In the genomic region with DNA sequence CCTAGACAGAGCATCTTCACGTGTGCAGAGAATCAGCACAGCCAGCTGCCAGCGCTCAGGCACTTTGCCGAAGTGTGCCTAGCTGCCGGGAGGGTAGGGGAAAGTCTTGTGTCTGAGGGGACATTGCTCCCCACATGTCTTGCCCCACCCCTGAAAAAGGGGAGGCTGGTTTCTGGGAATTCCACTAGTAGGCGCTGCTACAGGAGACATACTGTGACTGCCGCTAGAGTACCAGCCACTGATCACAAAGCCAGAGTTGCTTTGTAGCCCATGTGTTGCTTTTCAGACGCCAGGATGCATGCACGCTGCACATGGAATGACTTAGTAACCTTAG, we compare ENCODE assay signal across 12 mouse cellular contexts. TPM values are rescaled to one million over a fixed set of nuclear protein-coding genes. Genes with fewer than 3 reads are reported as not detected.
DNase-seq lines count a peak whose midpoint lies in the region; ATAC-seq lines count a peak whose summit lies in the region.
"Had no signal": no experiment of that assay in that cellular context is flagged by ENCODE, and none has a peak within 500 bp of the region (broad histone marks: within the 10 kb centered on the region; RNA-seq: fewer than 3 reads in every experiment).

No protein-coding gene starts in this region.

- intact Hi-C loops in heart, postnatal 10 days (cut with DNase I): no loop called here

- DNase-seq in neural tube, embryonic 11.5 days (ENCODE audit: low spot score): no peak
- DNase-seq in neural tube, embryonic 10.5 days (ENCODE audit: extremely low spot score, low spot score): no peak
- DNase-seq in forebrain, embryonic 14.5 days (ENCODE audit: low spot score): peak; percentile 33
- no peak for DNase-seq in adrenal gland, adult 2 months
- no peak for DNase-seq in gastrocnemius, adult 18-20 months (ENCODE audit: low spot score)
- no peak for DNase-seq in heart, postnatal 10 days
- DNase-seq: gastrocnemius, postnatal 14 days; heart, postnatal 36 days; kidney, postnatal 25 days had no signal

- H3K9ac ChIP-seq in neural tube, embryonic 11.5 days (ENCODE audit: low read length): no peak overlapping the region
- no peak overlapping the region for H3K9ac ChIP-seq in forebrain, embryonic 14.5 days (ENCODE audit: low read length)
- no peak overlapping the region for H3K9ac ChIP-seq in midbrain, embryonic 12.5 days (replicated peaks)
- H3K9ac ChIP-seq: liver, embryonic 15.5 days had no signal

- ATAC-seq in neural tube, embryonic 11.5 days (ENCODE audit: insufficient read depth, low FRiP score, low TSS enrichment): no peak
- ATAC-seq in forebrain, embryonic 14.5 days: peak; percentile 12; the same call in 1 of the 2 replicates
- ATAC-seq in midbrain, embryonic 12.5 days (ENCODE audit: low FRiP score, low read depth): peak; percentile 28; the same call in 1 of the 2 replicates

- no peaks in the 10 kb centered on the region for H3K36me3 ChIP-seq in neural tube, embryonic 11.5 days (ENCODE audit: control insufficient read depth, insufficient read depth, low read length)
- no peaks in the 10 kb centered on the region for H3K36me3 ChIP-seq in forebrain, embryonic 14.5 days (ENCODE audit: control insufficient read depth, insufficient read depth, low read length)
- H3K36me3 ChIP-seq in midbrain, embryonic 12.5 days: no peaks in the 10 kb centered on the region
- H3K36me3 ChIP-seq: liver, embryonic 15.5 days had no signal

- no peak overlapping the region for H3K27ac ChIP-seq in neural tube, embryonic 11.5 days (ENCODE audit: low read depth, low read length)
- H3K27ac ChIP-seq in forebrain, embryonic 14.5 days (ENCODE audit: low read depth, low read length): no peak overlapping the region
- H3K27ac ChIP-seq in midbrain, embryonic 12.5 days (replicated peaks): no peak overlapping the region
- H3K27ac ChIP-seq: liver, embryonic 15.5 days had no signal

- 0 out of 2 replicates have a peak, but pooled peaks cover 2% of the 10 kb centered on the region for H3K4me1 ChIP-seq in neural tube, embryonic 11.5 days (ENCODE audit: control insufficient read depth, insufficient read depth, low read length)
- 0 out of 2 replicates have a peak, but pooled peaks cover 2% of the 10 kb centered on the region for H3K4me1 ChIP-seq in forebrain, embryonic 14.5 days (ENCODE audit: control insufficient read depth, insufficient read depth, low read length)
- H3K4me1 ChIP-seq in midbrain, embryonic 12.5 days: peaks cover 14% of the 10 kb centered on the region
- H3K4me1 ChIP-seq: liver, embryonic 15.5 days had no signal

- no peaks in the 10 kb centered on the region for H3K9me3 ChIP-seq in neural tube, embryonic 11.5 days (ENCODE audit: control insufficient read depth, low read length)
- H3K9me3 ChIP-seq in forebrain, embryonic 14.5 days (replicated peaks; ENCODE audit: control insufficient read depth, low read length): no peaks in the 10 kb centered on the region
- H3K9me3 ChIP-seq in midbrain, embryonic 12.5 days: no peaks in the 10 kb centered on the region
- H3K9me3 ChIP-seq: liver, embryonic 15.5 days had no signal

- H3K4me2 ChIP-seq in neural tube, embryonic 11.5 days (ENCODE audit: low read depth): 0 out of 2 replicates have a peak overlapping the region, but pooled peaks have one; percentile 21
- H3K4me2 ChIP-seq in forebrain, embryonic 14.5 days (ENCODE audit: low read length): peak overlapping the region; percentile 36
- H3K4me2 ChIP-seq in midbrain, embryonic 12.5 days (replicated peaks): peak overlapping the region; percentile 37
- H3K4me2 ChIP-seq: liver, embryonic 15.5 days had no signal

- H3K27me3 ChIP-seq in neural tube, embryonic 11.5 days (ENCODE audit: control insufficient read depth, insufficient read depth, low read length): no peaks in the 10 kb centered on the region
- H3K27me3 ChIP-seq in forebrain, embryonic 14.5 days (replicated peaks; ENCODE audit: control insufficient read depth, insufficient read depth, low read length): no peaks in the 10 kb centered on the region
- H3K27me3 ChIP-seq in midbrain, embryonic 12.5 days: peaks cover 24% of the 10 kb centered on the region
- H3K27me3 ChIP-seq: liver, embryonic 15.5 days had no signal

- WGBS in neural tube, embryonic 11.5 days: 33% methylated on average over 8 of the region's 8 CpGs
- 19% methylated on average over 8 of the region's 8 CpGs for WGBS in forebrain, embryonic 14.5 days
- WGBS in midbrain, embryonic 12.5 days: 23% methylated on average over 8 of the region's 8 CpGs

- no peak overlapping the region for H3K4me3 ChIP-seq in neural tube, embryonic 11.5 days (ENCODE audit: low read depth, low read length)
- no peak overlapping the region for H3K4me3 ChIP-seq in forebrain, embryonic 14.5 days (ENCODE audit: low read depth, low read length)
- no peak overlapping the region for H3K4me3 ChIP-seq in midbrain, embryonic 12.5 days
- H3K4me3 ChIP-seq: liver, embryonic 15.5 days had no signal

RNA-seq across cellular contexts. Expression of a gene that starts 37.5 kb away (rescaled TPM):
- polyA plus RNA-seq in neural tube, embryonic 11.5 days (2014; fragmentation: Nextera tagmentation; extraction: Ambion mirVana): not detected in 2 replicates
- polyA plus RNA-seq in forebrain, embryonic 14.5 days (2014; fragmentation: Nextera tagmentation; extraction: Ambion mirVana): not detected in 2 replicates
- polyA plus RNA-seq in midbrain, embryonic 12.5 days (2016; fragmentation: Nextera tagmentation; extraction: Ambion mirVana): 0.17 and 0.24 TPM in 2 replicates
- not detected for total RNA-seq in adrenal gland, adult 2 months (2021)
- polyA plus RNA-seq in adrenal gland, adult 2 months (2012; rRNA removed): 0.02 and 0.03 TPM in 2 replicates
- total RNA-seq in gastrocnemius, adult 18-20 months (2021): under 1 TPM in 1 of 2 experiments, not detected in 1; 0.05 TPM
- total RNA-seq in heart, postnatal 10 days (2021): not detected
- total RNA-seq: heart, postnatal 36 days had no signal
- polyA plus RNA-seq: liver, embryonic 15.5 days; stomach, embryonic 16.5 days had no signal
